Mouse (Mus musculus) heart, adult 2 months (tissue): ENCODE results near the gene Sept14.

Source experiments
- CTCF ChIP-seq: fragments of 200-600 bp; IDR thresholded peaks from 2 replicates; pipeline ENCODE4 v1.8.1; 2022; ENCODE audit warnings: antibody characterized with exemption, mild to moderate bottlenecking, moderate library complexity
- EP300 ChIP-seq: fragments of 200-500 bp; IDR thresholded peaks from 2 replicates; pipeline ENCODE4 v1.6.1; 2011; ENCODE audit warnings: low read depth, low read length, control low read depth; ENCODE audit not compliant: insufficient read depth
- POLR2A ChIP-seq: fragments of 200-500 bp; IDR thresholded peaks from 2 replicates; pipeline ENCODE4 v1.6.1; 2011; ENCODE audit warnings: mild to moderate bottlenecking, low read depth, low read length, control low read depth; ENCODE audit not compliant: insufficient read depth

GRCm38 (mm10) chr5:129667851-129668250, 40.5 kb downstream of the Sept14 start:
- TF ChIP-seq POLR2A (no peak), CTCF (no peak), EP300 (no peak)
